In the genomic region with DNA sequence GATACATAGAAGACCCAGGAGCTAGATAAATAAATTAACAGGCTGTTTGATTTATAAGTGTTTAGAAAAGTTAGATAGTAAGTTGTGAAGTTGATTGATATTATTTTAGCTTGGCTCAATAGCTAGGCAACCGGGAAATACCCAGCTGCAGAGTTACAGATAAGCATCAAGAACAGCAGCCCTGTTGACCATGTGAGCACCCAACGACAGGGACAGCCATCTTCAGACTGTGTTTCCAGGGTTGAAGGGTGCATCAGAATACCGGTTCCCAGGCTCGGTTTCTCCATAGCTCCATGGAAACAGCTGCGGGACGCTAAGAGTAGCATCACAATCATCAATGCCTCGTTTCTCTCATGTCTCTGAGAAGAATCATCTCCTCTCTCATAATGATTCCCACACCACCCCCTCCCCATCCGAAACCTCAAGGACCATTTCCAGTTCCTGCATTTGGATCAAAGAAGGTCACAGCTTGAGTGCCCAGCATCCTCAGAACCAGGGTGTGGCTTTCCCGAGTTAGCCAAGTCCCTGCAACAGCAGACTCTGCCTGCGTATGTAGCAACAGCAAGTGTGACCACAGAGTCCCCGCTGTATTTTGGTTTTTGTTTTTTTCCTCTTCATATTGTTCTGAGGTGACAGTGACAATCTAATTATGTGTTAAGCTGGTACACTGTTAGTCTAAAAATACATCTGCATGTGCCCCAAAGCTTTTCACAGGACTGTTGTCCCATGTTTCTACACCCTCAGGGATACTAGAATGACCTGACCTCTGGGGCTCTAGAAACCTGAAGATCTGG, we compare ENCODE assay signal across 13 mouse cellular contexts. TPM values are rescaled to one million over a fixed set of nuclear protein-coding genes. Genes with fewer than 3 reads are reported as not detected.
DNase-seq lines count a peak whose midpoint lies in the region; ATAC-seq and TF ChIP-seq lines count a peak whose summit lies in the region.
"Had no signal": no experiment of that assay in that cellular context is flagged by ENCODE, and none has a peak within 500 bp of the region (broad histone marks: within the 10 kb centered on the region; RNA-seq: fewer than 3 reads in every experiment).

No protein-coding gene starts in this region.

- H3K9me3 ChIP-seq in liver, embryonic 11.5 days (ENCODE audit: control insufficient read depth, low read length): no peaks in the 10 kb centered on the region
- no peaks in the 10 kb centered on the region for H3K9me3 ChIP-seq in MEL (replicated peaks; ENCODE audit: insufficient read depth, low read length)
- no peaks in the 10 kb centered on the region for H3K9me3 ChIP-seq in liver, embryonic 16.5 days (replicated peaks; ENCODE audit: control insufficient read depth, low read length)
- no peaks in the 10 kb centered on the region for H3K9me3 ChIP-seq in hindbrain, embryonic 10.5 days
- H3K9me3 ChIP-seq in neural tube, embryonic 15.5 days (replicated peaks): no peaks in the 10 kb centered on the region
- H3K9me3 ChIP-seq: neural tube, embryonic 13.5 days had no signal

- H3K27ac ChIP-seq in liver, adult 2 months (replicated peaks; ENCODE audit: insufficient read depth, low read depth, low read length): peak overlapping the region; percentile 44
- no peak overlapping the region for H3K27ac ChIP-seq in liver, embryonic 11.5 days (ENCODE audit: low read depth, low read length)
- H3K27ac ChIP-seq in MEL (ENCODE audit: control insufficient read depth, low read depth, low read length): peak overlapping the region; percentile 76
- H3K27ac ChIP-seq in liver, embryonic 16.5 days (ENCODE audit: low read length): peak overlapping the region; percentile 64
- no peak overlapping the region for H3K27ac ChIP-seq in hindbrain, embryonic 10.5 days
- H3K27ac ChIP-seq in neural tube, embryonic 15.5 days (replicated peaks): no peak overlapping the region
- H3K27ac ChIP-seq: neural tube, embryonic 13.5 days had no signal

- no peaks in the 10 kb centered on the region for H3K79me2 ChIP-seq in liver, adult 2 months (ENCODE audit: control insufficient read depth, insufficient read depth, low read length)
- H3K79me2 ChIP-seq in MEL (ENCODE audit: control insufficient read depth, insufficient read depth, low read length, poor library complexity): no peaks in the 10 kb centered on the region

- TF ChIP-seq EP300 in MEL (IDR thresholded peaks at IDR 0.05; ENCODE audit: low read depth in 1 of 2, low read length in 2 of 2): no peak

- no peak overlapping the region for H3K9ac ChIP-seq in liver, adult 2 months (ENCODE audit: low read depth, low read length)
- no peak overlapping the region for H3K9ac ChIP-seq in liver, embryonic 11.5 days (ENCODE audit: low read depth, low read length)
- H3K9ac ChIP-seq in MEL (ENCODE audit: control insufficient read depth, low read depth, low read length, poor library complexity, severe bottlenecking): peak overlapping the region; percentile 53
- H3K9ac ChIP-seq in liver, embryonic 16.5 days (ENCODE audit: low read depth, low read length): no peak overlapping the region
- no peak overlapping the region for H3K9ac ChIP-seq in neural tube, embryonic 15.5 days (replicated peaks)
- H3K9ac ChIP-seq: neural tube, embryonic 13.5 days had no signal

- H3K4me3 ChIP-seq in liver, adult 2 months (ENCODE audit: insufficient read depth, low read depth, low read length): no peak overlapping the region
- no peak overlapping the region for H3K4me3 ChIP-seq in liver, embryonic 11.5 days (ENCODE audit: low read depth, low read length)
- H3K4me3 ChIP-seq in MEL (ENCODE audit: control insufficient read depth in 1 of 2, insufficient read depth in 1 of 2, low read depth in 2 of 2, low read length in 2 of 2): peak overlapping the region; percentile 26 to 42
- no peak overlapping the region for H3K4me3 ChIP-seq in liver, embryonic 16.5 days (ENCODE audit: low read depth, low read length)
- no peak overlapping the region for H3K4me3 ChIP-seq in hindbrain, embryonic 10.5 days
- H3K4me3 ChIP-seq in neural tube, embryonic 15.5 days (replicated peaks): no peak overlapping the region
- H3K4me3 ChIP-seq: neural tube, embryonic 13.5 days had no signal

- no peak overlapping the region for H3K4me2 ChIP-seq in liver, embryonic 11.5 days
- no peak overlapping the region for H3K4me2 ChIP-seq in liver, embryonic 16.5 days (ENCODE audit: low read depth, low read length)
- no peak overlapping the region for H3K4me2 ChIP-seq in neural tube, embryonic 15.5 days
- H3K4me2 ChIP-seq: neural tube, embryonic 13.5 days had no signal

- DNase-seq in liver, adult 2 months (ENCODE audit: extremely low read depth, low read depth, low spot score): no peak
- no peak for DNase-seq in liver, embryonic 11.5 days (ENCODE audit: low spot score)
- no peak for DNase-seq in MEL (ENCODE audit: low read depth, low spot score)
- peak; percentile 66 to 75 for DNase-seq in natural killer cell, adult 2 months (ENCODE audit: low spot score in 2 of 2)
- no peak for DNase-seq in hindbrain, embryonic 10.5 days (ENCODE audit: low spot score)
- DNase-seq in right cerebral cortex, adult 18-20 months: no peak
- DNase-seq: cerebellum, adult 2 months; kidney, postnatal 25 days; midbrain, embryonic 14.5 days had no signal

- no peaks in the 10 kb centered on the region for H3K4me1 ChIP-seq in liver, adult 2 months (ENCODE audit: control insufficient read depth, insufficient read depth, low read length)
- peaks cover 4% of the 10 kb centered on the region for H3K4me1 ChIP-seq in liver, embryonic 11.5 days (replicated peaks; ENCODE audit: control insufficient read depth, insufficient read depth, low read length)
- peaks cover 0 to 17% of the 10 kb centered on the region in 2 experiments; a peak in 2 of 4 replicates for H3K4me1 ChIP-seq in MEL (ENCODE audit: control insufficient read depth in 1 of 2, insufficient read depth in 2 of 2, low read length in 2 of 2)
- no peaks in the 10 kb centered on the region; the same call in 1 of the 2 replicates for H3K4me1 ChIP-seq in liver, embryonic 16.5 days (ENCODE audit: control insufficient read depth, low read depth, low read length)
- H3K4me1 ChIP-seq in hindbrain, embryonic 10.5 days (replicated peaks): peaks cover 6% of the 10 kb centered on the region
- no peaks in the 10 kb centered on the region for H3K4me1 ChIP-seq in neural tube, embryonic 15.5 days
- H3K4me1 ChIP-seq: neural tube, embryonic 13.5 days had no signal

- ATAC-seq in liver, embryonic 11.5 days (replicated peaks; ENCODE audit: low FRiP score): no peak
- ATAC-seq in liver, embryonic 16.5 days (ENCODE audit: low read depth): no peak
- ATAC-seq in neural tube, embryonic 15.5 days (ENCODE audit: low FRiP score): no peak
- ATAC-seq: intestine, postnatal 0 days had no signal

- WGBS in liver, adult 2 months: 74% methylated on average over 11 of the region's 11 CpGs
- WGBS in liver, embryonic 11.5 days: 53% methylated on average over 11 of the region's 11 CpGs
- 37% methylated on average over 11 of the region's 11 CpGs for WGBS in liver, embryonic 16.5 days (ENCODE audit: insufficient replicate concordance)
- 84% methylated on average over 11 of the region's 11 CpGs for WGBS in hindbrain, embryonic 10.5 days
- 84% methylated on average over 11 of the region's 11 CpGs for WGBS in neural tube, embryonic 15.5 days

- TF ChIP-seq POLR2A in liver, adult 2 months (IDR thresholded peaks at IDR 0.05; ENCODE audit: extremely low read depth, insufficient read depth, low read length): no peak
- no peak for TF ChIP-seq POLR2A in MEL (IDR thresholded peaks at IDR 0.05; ENCODE audit: control insufficient read depth in 1 of 2, insufficient read depth in 1 of 2, low read depth in 1 of 2, low read length in 2 of 2, poor library complexity in 1 of 2)

- no peak for TF ChIP-seq CTCF in liver, adult 2 months (IDR thresholded peaks at IDR 0.05; ENCODE audit: low read depth, low read length)
- TF ChIP-seq CTCF in MEL (IDR thresholded peaks at IDR 0.05 in 2 of 3, conservative IDR thresholded peaks at IDR 0.05 in 1 of 3; ENCODE audit: control insufficient read depth in 1 of 3, insufficient read depth in 1 of 3, low read depth in 2 of 3, low read length in 3 of 3, poor library complexity in 1 of 3, severe bottlenecking in 1 of 3): no peak

- H3K27me3 ChIP-seq in liver, adult 2 months (ENCODE audit: control insufficient read depth, insufficient read depth, low read length): no peaks in the 10 kb centered on the region
- H3K27me3 ChIP-seq in liver, embryonic 11.5 days (replicated peaks; ENCODE audit: control insufficient read depth, insufficient read depth, low read length): no peaks in the 10 kb centered on the region
- no peaks in the 10 kb centered on the region for H3K27me3 ChIP-seq in MEL (ENCODE audit: control insufficient read depth in 1 of 2, insufficient read depth in 2 of 2, low read length in 2 of 2)
- no peaks in the 10 kb centered on the region for H3K27me3 ChIP-seq in liver, embryonic 16.5 days (ENCODE audit: control insufficient read depth, insufficient read depth, low read depth, low read length)
- no peaks in the 10 kb centered on the region; the same call in 1 of the 2 replicates for H3K27me3 ChIP-seq in hindbrain, embryonic 10.5 days (ENCODE audit: insufficient read depth, poor library complexity, severe bottlenecking)
- H3K27me3 ChIP-seq in neural tube, embryonic 15.5 days (replicated peaks): peaks cover 6% of the 10 kb centered on the region

- H3K36me3 ChIP-seq in liver, adult 2 months (ENCODE audit: control insufficient read depth, insufficient read depth, low read length): no peaks in the 10 kb centered on the region
- H3K36me3 ChIP-seq in liver, embryonic 11.5 days (ENCODE audit: control insufficient read depth, insufficient read depth, low read length): no peaks in the 10 kb centered on the region
- H3K36me3 ChIP-seq in MEL (ENCODE audit: control insufficient read depth in 1 of 2, insufficient read depth in 2 of 2, low read length in 2 of 2): peaks cover 0 to 6% of the 10 kb centered on the region in 2 experiments; a peak in 2 of 4 replicates
- H3K36me3 ChIP-seq in liver, embryonic 16.5 days (ENCODE audit: control insufficient read depth, insufficient read depth): no peaks in the 10 kb centered on the region
- H3K36me3 ChIP-seq in hindbrain, embryonic 10.5 days: no peaks in the 10 kb centered on the region
- no peaks in the 10 kb centered on the region for H3K36me3 ChIP-seq in neural tube, embryonic 15.5 days
- H3K36me3 ChIP-seq: neural tube, embryonic 13.5 days had no signal

- TF ChIP-seq RAD21 in MEL (IDR thresholded peaks at IDR 0.05; ENCODE audit: low read depth, low read length): no peak

RNA-seq across cellular contexts. Expression of gene Syk, which starts 11.2 kb away (rescaled TPM):
- total RNA-seq in liver, adult 2 months (2014; rRNA removed): 3.0 and 4.2 TPM in 2 replicates
- 0.96 and 1.9 TPM in 2 replicates for polyA plus RNA-seq in liver, adult 2 months (2012; rRNA removed)
- polyA plus RNA-seq in liver, embryonic 11.5 days (2014; fragmentation: Nextera tagmentation; extraction: Ambion mirVana): 10.1 and 10.7 TPM in 2 replicates
- 13.3 and 14.4 TPM in 2 replicates for total RNA-seq in MEL (2012; rRNA removed)
- polyA plus RNA-seq in MEL (2012; ENCODE audit: insufficient read depth in 1 of 2, insufficient read length in 2 of 2, low read depth in 1 of 2, low replicate concordance in 2 of 2, missing spikeins in 1 of 2): 10 to 100 TPM in 1 of 2 experiments, not detected in 1; 23.8 TPM
- 5.3 and 5.9 TPM in 2 replicates for polyA plus RNA-seq in liver, embryonic 16.5 days (2015; fragmentation: Nextera tagmentation; extraction: Ambion mirVana)
- polyA plus RNA-seq in hindbrain, embryonic 10.5 days (2016; fragmentation: Nextera tagmentation; extraction: Ambion mirVana): 3.3 and 4.8 TPM in 2 replicates
- 0.96 and 3.2 TPM in 2 replicates for polyA plus RNA-seq in neural tube, embryonic 15.5 days (2015; fragmentation: Nextera tagmentation; extraction: Ambion mirVana)

RNA-seq across cellular contexts. Expression of gene Diras2, which starts 40.7 kb away (rescaled TPM):
- total RNA-seq in liver, adult 2 months (2014; rRNA removed): 0.13 TPM in 1 of 2 replicates, not detected in the other
- polyA plus RNA-seq in liver, adult 2 months (2012; rRNA removed): 0.02 TPM in 1 of 2 replicates, not detected in the other
- polyA plus RNA-seq in liver, embryonic 11.5 days (2014; fragmentation: Nextera tagmentation; extraction: Ambion mirVana): 0.05 and 0.10 TPM in 2 replicates
- total RNA-seq in MEL (2012; rRNA removed): not detected in 2 replicates
- not detected for polyA plus RNA-seq in MEL (2012; ENCODE audit: insufficient read depth in 1 of 2, insufficient read length in 2 of 2, low read depth in 1 of 2, low replicate concordance in 2 of 2, missing spikeins in 1 of 2)
- 0.07 and 0.11 TPM in 2 replicates for polyA plus RNA-seq in liver, embryonic 16.5 days (2015; fragmentation: Nextera tagmentation; extraction: Ambion mirVana)
- polyA plus RNA-seq in hindbrain, embryonic 10.5 days (2016; fragmentation: Nextera tagmentation; extraction: Ambion mirVana): 0.09 and 0.29 TPM in 2 replicates
- 5.4 and 6.0 TPM in 2 replicates for polyA plus RNA-seq in neural tube, embryonic 15.5 days (2015; fragmentation: Nextera tagmentation; extraction: Ambion mirVana)

Comparison
In these comparisons a context has a peak if more than half of its experiments do, and no peak if none do; other contexts are left out.
1. H3K27ac ChIP-seq: peak in liver, adult 2 months (single experiment), MEL (single experiment) and liver, embryonic 16.5 days (single experiment); none in liver, embryonic 11.5 days (single experiment), hindbrain, embryonic 10.5 days (single experiment) and neural tube, embryonic 15.5 days (single experiment).
2. DNase-seq: peak in natural killer cell, adult 2 months (2 of 2); none in liver, adult 2 months (single experiment), liver, embryonic 11.5 days (single experiment), MEL (single experiment), hindbrain, embryonic 10.5 days (single experiment) and right cerebral cortex, adult 18-20 months (single experiment).
3. H3K4me3 ChIP-seq: peak in MEL (2 of 2); none in liver, adult 2 months (single experiment), liver, embryonic 11.5 days (single experiment), liver, embryonic 16.5 days (single experiment), hindbrain, embryonic 10.5 days (single experiment) and neural tube, embryonic 15.5 days (single experiment).